Mouse (Mus musculus) kidney, embryonic 14.5 days (tissue): ENCODE results near the gene Wfdc11. TPM values are rescaled to one million over a fixed set of nuclear protein-coding genes. Genes with fewer than 3 reads are reported as not detected.

Experiments used
- ATAC-seq: fragments of 200-750 bp; cut with Nextera tagmentation; 2 replicates; pipeline ENCODE4 v1.8.0; 2017; ENCODE audit warnings: moderate number of reproducible peaks, mild to moderate bottlenecking, moderate TSS enrichment, moderate library complexity; ENCODE audit not compliant: low FRiP score, low TSS enrichment
- H3K27ac ChIP-seq: fragments of 300-500 bp; sonication (generic); 2 replicates; pipeline ENCODE4 v1.5.1; 2014; ENCODE audit warnings: low read depth, mild to moderate bottlenecking, low read length, moderate library complexity, mixed read lengths
- H3K27me3 ChIP-seq: fragments of 300-500 bp; sonication (generic); 2 replicates; pipeline ENCODE4 v1.6.1; 2014; ENCODE audit warnings: mild to moderate bottlenecking, low read length; ENCODE audit not compliant: control insufficient read depth, insufficient read depth
- H3K36me3 ChIP-seq: fragments of 300-500 bp; sonication (generic); 2 replicates; pipeline ENCODE4 v1.6.1; 2014; ENCODE audit warnings: low read length, mixed read lengths; ENCODE audit not compliant: control insufficient read depth, insufficient read depth
- H3K4me1 ChIP-seq: fragments of 300-500 bp; sonication (generic); 2 replicates; pipeline ENCODE4 v1.6.1; 2014; ENCODE audit warnings: low read length, mixed read lengths; ENCODE audit not compliant: control insufficient read depth, insufficient read depth
- H3K4me2 ChIP-seq: fragments of 300-500 bp; sonication (generic); replicated peaks from 2 replicates; pipeline ENCODE4 v1.6.1; 2014; ENCODE audit warnings: low read depth, mild to moderate bottlenecking, low read length
- H3K4me3 ChIP-seq: fragments of 300-500 bp; sonication (generic); 2 replicates; pipeline ENCODE4 v1.5.1; 2014; ENCODE audit warnings: mild to moderate bottlenecking, low read length
- H3K9ac ChIP-seq: fragments of 300-500 bp; sonication (generic); 2 replicates; pipeline ENCODE4 v1.6.1; 2014; ENCODE audit warnings: low read depth, mild to moderate bottlenecking, low read length, moderate library complexity
- H3K9me3 ChIP-seq: fragments of 300-500 bp; sonication (generic); 2 replicates; pipeline ENCODE4 v1.6.1; 2016; ENCODE audit warnings: low read length; ENCODE audit not compliant: control insufficient read depth
- WGBS: fragments of 180-500 bp; shearing (Covaris S2); extraction: QIAGEN DNeasy Blood & Tissue Kit; methylation state at CpG from one replicate; pipeline ENCODE4 v1.1.7; 2014; 5-methylcytosine and 5-hydroxymethylcytosine counted together
- polyA plus RNA-seq: library from polyadenylated mRNA; unstranded; fragments of >200 nt; fragmentation: Nextera tagmentation; extraction: Ambion mirVana; gene quantifications from 2 replicates; pipeline ENCODE4 v1.2.1, GENCODE M21; 2014

Wfdc11 gene
- polyA plus RNA-seq, 1 experiment from 2014 or later = not detected

GRCm38 (mm10) chr2:164698201-164698600, 24.3 kb upstream of the Wfdc11 start, which contains the start of gene Spint4:
TSS of gene Spint4 (plus strand) at chr2:164698501.
- Histone ChIP-seq H3K27me3 (no peaks in the 10 kb centered on the region), H3K9ac (no peak within 1 kb of the TSS), H3K9me3 (no peaks in the 10 kb centered on the region), H3K27ac (no peak within 1 kb of the TSS), H3K4me2 (no peak within 1 kb of the TSS), H3K4me3 (no peak within 1 kb of the TSS), H3K4me1 (no peaks in the 10 kb centered on the region), H3K36me3 (no peaks in the 10 kb centered on the region)
- WGBS = 72% methylated on average over 4 of the region's 4 CpGs
- ATAC-seq = no peak

GRCm38 (mm10) chr2:164684807-164685206, 10.9 kb upstream of the Wfdc11 start, which contains the start of gene Wfdc13:
TSS of gene Wfdc13 (plus strand) at chr2:164685107.
- H3K4me1 ChIP-seq = no peaks in the 10 kb centered on the region
- no peak within 1 kb of the TSS for H3K27ac ChIP-seq
- no peak within 1 kb of the TSS for H3K9ac ChIP-seq
- H3K4me2 ChIP-seq = no peak within 1 kb of the TSS
- no peaks in the 10 kb centered on the region for H3K27me3 ChIP-seq
- H3K9me3 ChIP-seq = no peaks in the 10 kb centered on the region
- no peaks in the 10 kb centered on the region for H3K36me3 ChIP-seq
- H3K4me3 ChIP-seq = no peak within 1 kb of the TSS
- ATAC-seq = no peak
- WGBS = 71% methylated on average over 3 of the region's 3 CpGs

- ATAC-seq = no peak
- 28% methylated on average over 3 of the region's 3 CpGs for WGBS
- peaks cover 9% of the 10 kb centered on the region for H3K4me1 ChIP-seq
- H3K27ac ChIP-seq = no peak overlapping the region
- H3K36me3 ChIP-seq = no peaks in the 10 kb centered on the region
- H3K4me2 ChIP-seq = no peak overlapping the region
- no peak overlapping the region for H3K4me3 ChIP-seq
- H3K9ac ChIP-seq = no peak overlapping the region
- no peaks in the 10 kb centered on the region for H3K27me3 ChIP-seq
- no peaks in the 10 kb centered on the region for H3K9me3 ChIP-seq
Observed at GRCm38 (mm10) chr2:164679906-164680305, 6.0 kb upstream of the Wfdc11 start.

DNA sequence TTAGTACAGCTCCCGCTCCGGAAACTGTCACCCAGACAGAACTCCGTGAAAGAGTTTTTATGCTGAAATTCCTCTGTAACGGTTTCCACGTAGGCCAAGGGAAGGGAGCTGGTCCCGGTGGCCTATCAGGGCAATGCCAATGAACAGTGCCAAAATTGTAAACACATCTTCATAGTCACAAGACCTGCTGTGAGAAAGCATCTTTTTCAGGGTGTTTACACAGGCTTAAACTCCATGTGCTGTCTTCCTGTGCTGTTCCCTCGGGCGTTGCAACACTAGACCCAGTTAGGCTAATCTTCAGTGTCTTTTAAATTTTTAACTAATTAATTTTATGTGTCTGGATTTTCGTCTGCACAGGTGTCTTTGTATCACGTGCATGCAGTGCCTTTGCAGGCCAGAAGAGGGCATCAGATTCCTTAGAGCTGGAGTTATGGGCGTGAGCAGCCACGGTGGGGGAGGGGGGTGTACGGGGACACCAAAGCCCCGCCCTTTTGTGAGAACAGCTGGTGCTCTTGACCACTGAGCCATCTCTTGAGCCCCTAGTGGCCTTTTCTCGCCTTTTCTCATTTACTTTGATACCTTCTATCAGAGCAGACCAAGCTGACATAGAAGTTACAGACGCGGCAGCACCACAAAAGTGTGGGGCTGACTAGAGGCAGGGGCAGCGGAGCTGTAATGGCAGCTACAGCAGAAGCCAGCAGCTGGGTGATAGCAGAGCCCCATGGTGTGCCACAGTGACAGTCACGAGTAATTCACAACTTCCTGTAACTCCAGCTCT, 5.2 kb upstream of the Wfdc11 start:
- no peak overlapping the region for H3K9ac ChIP-seq

GRCm38 (mm10) chr2:164676916-164677685, 3.2 kb upstream of the Wfdc11 start:
- Histone ChIP-seq H3K27ac (no peak overlapping the region), H3K27me3 (no peaks in the 10 kb centered on the region), H3K36me3 (no peaks in the 10 kb centered on the region), H3K4me1 (peaks cover 9% of the 10 kb centered on the region), H3K4me2 (no peak overlapping the region), H3K9ac (no peak overlapping the region), H3K4me3 (no peak overlapping the region), H3K9me3 (no peaks in the 10 kb centered on the region)
- 63% methylated on average over 16 of the region's 16 CpGs for WGBS
- ATAC-seq = no peak

More for the DNA sequence above, 5.2 kb upstream of the Wfdc11 start:
- Histone ChIP-seq H3K4me1 (peaks cover 9% of the 10 kb centered on the region), H3K27ac (no peak overlapping the region), H3K36me3 (no peaks in the 10 kb centered on the region), H3K4me3 (peak overlapping the region; percentile 18; the same call in 1 of the 2 replicates), H3K9me3 (no peaks in the 10 kb centered on the region), H3K27me3 (no peaks in the 10 kb centered on the region), H3K4me2 (peak overlapping the region; percentile 38)
- WGBS = 17% methylated on average over 19 of the region's 19 CpGs
- peak; percentile 91 for ATAC-seq

DNA sequence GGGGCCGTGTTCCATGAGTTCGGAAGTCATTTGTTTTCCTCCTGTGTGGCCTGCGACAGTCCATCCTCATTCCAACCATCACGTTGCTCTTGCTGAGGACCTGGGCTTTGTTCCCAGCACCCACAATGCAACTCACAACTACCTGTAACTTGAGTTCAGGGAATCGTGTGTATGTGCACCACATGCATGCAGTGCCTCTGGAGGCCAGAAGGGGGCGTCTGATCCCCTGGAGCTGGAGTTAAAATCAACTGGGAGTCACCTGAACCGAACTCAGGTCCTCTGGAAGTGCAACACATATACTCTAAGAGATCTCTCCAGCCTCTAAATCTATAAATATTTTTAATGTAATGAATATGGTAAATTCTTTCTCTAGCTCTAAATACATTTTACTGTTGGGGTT, 2.2 kb upstream of the Wfdc11 start:
- no peaks in the 10 kb centered on the region for H3K36me3 ChIP-seq
- H3K27me3 ChIP-seq = no peaks in the 10 kb centered on the region
- peaks cover 9% of the 10 kb centered on the region for H3K4me1 ChIP-seq
- no peak overlapping the region for H3K4me3 ChIP-seq
- H3K27ac ChIP-seq = no peak overlapping the region
- no peaks in the 10 kb centered on the region for H3K9me3 ChIP-seq
- no peak overlapping the region for H3K9ac ChIP-seq
- H3K4me2 ChIP-seq = no peak overlapping the region
- no peak for ATAC-seq
- WGBS = 80% methylated on average over 7 of the region's 7 CpGs

GRCm38 (mm10) chr2:164670938-164671337, 2.9 kb downstream of the Wfdc11 start:
- ATAC-seq = no peak

GRCm38 (mm10) chr2:164670261-164670660, 3.6 kb downstream of the Wfdc11 start:
- Histone ChIP-seq H3K9ac (no peak overlapping the region), H3K27me3 (no peaks in the 10 kb centered on the region), H3K4me1 (no peaks in the 10 kb centered on the region), H3K36me3 (no peaks in the 10 kb centered on the region), H3K9me3 (no peaks in the 10 kb centered on the region), H3K27ac (no peak overlapping the region), H3K4me3 (no peak overlapping the region), H3K4me2 (no peak overlapping the region)
- no peak for ATAC-seq
- 76% methylated on average over 5 of the region's 5 CpGs for WGBS

More at GRCm38 (mm10) chr2:164670938-164671337, 2.9 kb downstream of the Wfdc11 start:
- Histone ChIP-seq H3K4me3 (no peak overlapping the region), H3K4me1 (no peaks in the 10 kb centered on the region), H3K36me3 (no peaks in the 10 kb centered on the region), H3K27me3 (no peaks in the 10 kb centered on the region), H3K27ac (no peak overlapping the region), H3K9me3 (no peaks in the 10 kb centered on the region), H3K9ac (no peak overlapping the region), H3K4me2 (no peak overlapping the region)
- WGBS = 32% methylated on average over 1 of the region's 1 CpGs

DNA sequence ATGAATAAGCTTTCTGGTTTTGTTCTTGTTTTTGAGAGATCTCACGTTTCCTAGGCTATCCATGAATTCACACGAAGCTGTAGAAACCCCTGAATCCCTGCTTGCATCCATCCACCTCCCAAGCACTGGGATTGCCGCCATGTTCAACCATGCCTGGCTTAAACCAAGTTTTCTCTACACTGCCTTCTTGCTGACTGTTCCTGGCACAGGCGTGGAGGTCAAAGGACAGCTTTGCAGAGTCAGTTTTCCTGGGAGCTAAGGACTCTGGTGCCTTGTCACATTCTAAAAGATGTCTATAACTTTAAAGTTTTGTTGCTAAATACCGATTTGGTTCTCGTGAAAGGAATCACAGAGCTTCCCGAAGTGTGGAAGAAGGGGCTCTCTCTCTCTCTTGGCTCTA, 9.0 kb downstream of the Wfdc11 start:
- no peaks in the 10 kb centered on the region for H3K9me3 ChIP-seq
- no peaks in the 10 kb centered on the region for H3K36me3 ChIP-seq
- H3K4me1 ChIP-seq = no peaks in the 10 kb centered on the region
- no peak for ATAC-seq
- no peak overlapping the region for H3K27ac ChIP-seq
- no peaks in the 10 kb centered on the region for H3K27me3 ChIP-seq
- WGBS = 88% methylated on average over 7 of the region's 7 CpGs
- H3K4me2 ChIP-seq = no peak overlapping the region
- no peak overlapping the region for H3K9ac ChIP-seq
- H3K4me3 ChIP-seq = no peak overlapping the region
